Mouse (Mus musculus) splenic B cell, adult 2 months (primary cell): Measurements from ENCODE around the gene Crygn.

Experiments
- DNase-seq: peaks from one replicate; pipeline ENCODE4 v3.0.0-alpha.2; 2011; ENCODE audit warnings: low read depth, low spot score
- H3K27me3 ChIP-seq: 2 replicates; pipeline ENCODE4 v1.6.1; 2012; ENCODE audit warnings: mild to moderate bottlenecking, low read length, moderate library complexity, mixed read lengths; ENCODE audit not compliant: control insufficient read depth, poor library complexity, insufficient read depth, severe bottlenecking
- H3K36me3 ChIP-seq: 2 replicates; pipeline ENCODE4 v1.6.1; 2012; ENCODE audit warnings: mild to moderate bottlenecking, low read length, moderate library complexity, mixed read lengths; ENCODE audit not compliant: control insufficient read depth, poor library complexity, insufficient read depth, severe bottlenecking

The Crygn gene

DNA sequence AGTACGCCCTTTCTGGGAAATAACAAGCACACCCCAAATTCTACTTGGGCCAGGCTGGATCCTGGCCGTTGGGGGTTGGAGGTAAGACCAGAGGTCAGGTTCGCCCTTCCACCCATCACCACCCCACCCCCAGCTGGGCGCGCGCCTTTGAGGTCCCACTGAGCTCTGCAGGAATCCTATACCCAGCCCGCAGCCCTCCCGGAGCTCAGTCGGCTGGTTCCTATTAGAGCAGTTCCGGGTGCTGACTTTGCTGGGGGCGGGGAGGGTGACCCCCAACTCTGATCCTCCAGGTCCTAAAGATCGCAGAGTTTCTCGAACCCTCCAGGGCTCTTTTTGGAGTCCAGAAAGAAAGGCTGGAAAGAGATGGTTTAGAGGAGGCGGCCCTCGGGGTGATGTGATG is 26.8 kb downstream of the Crygn start:
- H3K36me3 ChIP-seq: no peaks in the 10 kb centered on the region
- DNase-seq: no peak
- no peaks in the 10 kb centered on the region for H3K27me3 ChIP-seq

DNA sequence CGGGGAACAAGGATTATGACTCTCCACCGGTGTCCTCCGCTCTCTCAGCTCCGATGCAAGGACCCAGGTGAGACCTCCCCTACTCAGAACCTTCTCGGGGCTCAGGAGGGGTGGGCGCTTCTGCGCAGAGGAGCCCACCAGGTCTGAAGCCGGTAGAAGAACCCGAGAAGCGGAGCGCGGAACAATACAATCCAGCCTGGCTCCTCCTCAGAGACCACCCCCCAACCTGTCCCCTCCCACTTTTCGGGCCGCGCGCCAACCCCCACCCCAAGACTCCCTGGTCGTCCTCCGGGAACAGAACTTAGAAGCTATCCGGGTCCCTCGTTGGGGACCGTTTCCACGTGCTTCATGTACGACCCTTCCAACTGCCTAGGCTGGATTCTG is 27.3 kb downstream of the Crygn start, which contains the start of gene Wdr86:
Gene Wdr86, minus strand, starts transcription at position 240 of the 384 bp plus-strand sequence.
- no peaks in the 10 kb centered on the region for H3K36me3 ChIP-seq
- H3K27me3 ChIP-seq: no peaks in the 10 kb centered on the region
- no peak for DNase-seq

DNA sequence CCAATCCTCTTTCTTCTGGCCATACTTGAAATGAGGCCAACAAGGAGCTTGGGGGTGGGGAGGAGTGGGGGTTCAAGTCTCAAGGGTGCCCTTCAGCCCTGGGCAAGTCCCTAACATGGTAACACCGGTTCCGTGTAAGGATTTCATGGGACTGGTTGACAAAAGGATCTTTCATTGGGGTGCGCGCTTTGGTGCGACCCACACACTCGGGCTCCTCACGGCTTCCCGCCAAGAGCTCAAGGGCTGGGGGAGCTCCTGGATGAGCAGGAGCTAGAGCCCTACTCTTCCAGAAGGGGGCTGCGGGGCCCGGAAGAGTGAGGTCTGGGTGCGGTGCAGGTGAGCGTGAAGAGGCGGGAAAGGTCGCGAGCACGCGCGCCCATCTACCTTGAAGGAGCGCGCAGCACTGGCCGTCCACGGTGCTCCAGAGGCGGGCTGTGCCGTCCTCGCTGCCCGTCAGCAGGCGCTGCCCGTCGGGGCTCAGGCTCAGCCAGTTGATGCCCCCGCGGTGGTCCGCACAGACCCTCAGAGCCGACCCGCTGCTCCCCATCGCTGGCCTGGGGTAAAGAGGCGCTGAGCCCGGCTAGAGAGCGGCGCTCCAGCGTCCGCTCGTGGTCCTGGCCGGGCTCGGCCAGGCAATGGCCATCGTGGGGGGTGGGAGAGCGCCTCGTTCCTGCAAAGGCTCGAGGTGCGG is 27.9 kb downstream of the Crygn start:
- Histone ChIP-seq H3K36me3 (no peaks in the 10 kb centered on the region), H3K27me3 (no peaks in the 10 kb centered on the region)
- DNase-seq: peak; percentile 25

DNA sequence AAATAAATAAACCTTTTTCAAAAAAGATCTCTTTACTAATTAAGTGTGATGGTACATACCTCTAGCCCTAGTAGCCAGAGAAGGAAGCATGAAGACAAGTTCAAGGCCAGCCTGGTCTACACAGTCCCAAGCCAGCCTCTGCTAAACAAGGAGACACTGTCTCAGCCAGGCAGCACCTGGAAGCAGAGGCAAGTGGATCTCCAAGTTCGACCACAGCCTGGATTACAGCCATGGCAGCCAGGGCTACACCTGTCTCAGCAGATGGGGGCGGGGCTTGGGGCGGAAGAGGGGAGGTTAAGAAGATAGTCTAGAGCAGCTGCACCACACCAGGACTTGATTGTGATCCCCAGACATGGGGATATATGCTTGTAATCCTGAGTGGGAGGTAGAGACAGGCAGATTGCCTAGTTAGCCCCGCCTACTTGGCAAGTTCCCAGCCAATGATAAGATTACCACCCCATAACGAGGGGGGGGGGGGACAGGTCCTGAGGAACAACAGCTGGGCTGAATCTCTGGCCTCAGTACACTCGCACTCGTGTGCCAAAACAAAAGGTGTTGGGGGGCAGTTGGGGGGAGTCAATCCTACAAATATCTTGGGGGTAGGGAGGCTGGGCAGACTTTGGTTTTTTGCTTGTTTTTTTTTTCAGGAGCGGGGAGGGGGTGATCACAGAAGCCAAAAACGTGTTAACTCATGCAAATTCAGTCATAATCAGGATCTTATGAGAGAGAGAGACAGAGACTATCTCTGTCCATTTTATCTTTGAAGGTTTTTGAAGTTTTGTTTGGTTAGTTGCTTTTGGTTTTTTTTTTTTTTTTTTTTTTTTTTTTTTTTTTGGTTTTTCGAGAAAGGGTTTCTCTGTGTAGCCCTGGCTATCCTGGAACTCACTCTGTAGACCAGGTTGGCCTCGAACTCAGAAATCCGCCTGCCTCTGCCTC is 30.6 kb downstream of the Crygn start:
- Histone ChIP-seq H3K27me3 (no peaks in the 10 kb centered on the region), H3K36me3 (no peaks in the 10 kb centered on the region)
- DNase-seq: no peak

DNA sequence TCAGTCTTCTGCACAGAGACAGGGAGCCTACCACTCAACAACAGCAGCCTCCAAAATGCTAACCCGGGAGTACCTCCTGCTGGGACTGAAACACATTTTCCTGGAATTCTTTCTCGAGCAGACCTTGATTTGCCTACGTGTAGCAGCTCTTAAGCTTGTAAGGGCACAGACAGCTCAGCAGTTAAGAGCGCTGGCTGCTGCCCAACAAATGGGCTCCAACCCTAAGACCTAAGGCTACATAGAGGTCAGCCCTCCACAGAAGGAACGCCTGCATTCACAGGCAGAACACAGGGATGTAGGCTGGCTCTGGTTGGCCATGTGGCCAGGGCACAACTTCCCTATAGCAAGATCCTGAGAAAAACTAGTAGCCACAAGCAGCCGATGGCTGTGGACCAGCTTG is 31.9 kb downstream of the Crygn start:
- no peak for DNase-seq

DNA sequence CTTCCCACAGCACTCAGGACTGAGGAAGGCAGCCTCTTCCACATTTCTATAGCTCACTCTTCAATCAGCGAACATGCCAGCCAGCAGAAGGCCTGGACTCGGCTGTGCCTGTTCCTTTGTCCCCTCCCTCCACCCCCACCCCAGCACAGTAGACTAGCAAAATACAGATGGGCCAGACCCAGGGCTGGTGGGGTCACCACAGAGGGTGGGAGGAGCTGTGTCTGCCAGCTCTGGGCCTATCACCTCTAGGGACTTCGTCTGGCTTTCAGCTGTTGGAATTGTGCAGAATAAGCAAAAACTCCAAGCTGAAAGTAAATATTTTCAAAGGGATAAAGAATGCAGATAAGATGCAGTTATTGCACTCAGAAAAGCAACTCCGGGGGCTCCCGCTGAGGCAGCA is 33.0 kb downstream of the Crygn start:
- Histone ChIP-seq H3K27me3 (no peaks in the 10 kb centered on the region), H3K36me3 (no peaks in the 10 kb centered on the region)
- DNase-seq: no peak

More for the DNA sequence above, 31.9 kb downstream of the Crygn start:
- H3K27me3 ChIP-seq: no peaks in the 10 kb centered on the region
- no peaks in the 10 kb centered on the region for H3K36me3 ChIP-seq

DNA sequence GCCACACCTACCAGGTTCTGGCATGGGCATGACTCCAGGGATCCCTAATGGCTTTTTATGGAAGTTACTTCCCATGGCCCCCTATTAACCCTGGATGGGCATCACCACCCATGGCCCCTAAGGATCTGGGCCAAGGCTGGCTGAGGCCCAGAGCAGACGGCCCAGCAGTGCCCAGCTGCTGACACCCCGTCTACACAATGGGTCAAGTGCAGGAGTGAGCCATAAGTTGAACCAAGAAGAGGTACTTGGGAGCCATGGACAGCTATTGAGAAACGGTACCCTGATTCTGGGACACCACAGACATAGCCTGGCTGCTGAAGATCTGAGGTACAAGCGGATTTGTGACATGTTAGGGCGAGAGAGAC is 33.6 kb downstream of the Crygn start:
- H3K27me3 ChIP-seq: no peaks in the 10 kb centered on the region
- no peak for DNase-seq
- no peaks in the 10 kb centered on the region for H3K36me3 ChIP-seq

DNA sequence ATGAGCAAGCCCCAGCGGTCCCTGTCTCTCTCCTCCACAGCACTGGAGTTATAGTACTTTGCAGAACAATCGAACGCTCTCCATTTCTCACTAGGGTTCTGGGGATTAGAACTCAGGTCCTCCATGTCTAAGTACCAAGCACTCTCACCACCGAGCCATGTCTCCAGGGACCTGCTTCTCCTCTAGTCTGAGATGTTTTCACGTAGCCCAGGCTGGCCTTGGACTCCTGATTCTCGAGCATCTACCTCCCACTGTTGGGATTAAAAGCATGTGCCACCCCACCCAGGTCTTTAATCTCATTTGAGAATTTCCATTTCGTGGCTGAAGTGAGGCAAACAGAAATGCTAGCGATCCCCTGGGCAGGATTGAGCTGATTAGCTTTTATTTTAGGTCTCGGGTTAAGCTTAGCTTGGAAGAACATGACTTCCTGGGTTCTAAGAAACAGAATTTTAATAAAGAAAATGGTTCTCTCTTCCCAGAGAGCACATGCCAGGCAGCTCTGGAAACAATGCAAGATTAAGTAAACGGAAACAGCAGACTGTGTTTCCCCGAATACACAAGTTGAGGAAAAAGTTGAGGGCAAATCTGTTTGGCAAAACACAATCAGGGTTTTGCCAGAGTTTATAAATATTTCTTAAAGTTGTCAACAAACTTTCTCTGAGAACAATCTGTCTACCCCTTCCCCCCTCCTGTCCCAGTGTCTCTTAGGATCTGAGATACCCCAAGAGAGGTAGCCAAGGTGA is 34.1 kb downstream of the Crygn start:
- DNase-seq: no peak
- no peaks in the 10 kb centered on the region for H3K27me3 ChIP-seq
- no peaks in the 10 kb centered on the region for H3K36me3 ChIP-seq

DNA sequence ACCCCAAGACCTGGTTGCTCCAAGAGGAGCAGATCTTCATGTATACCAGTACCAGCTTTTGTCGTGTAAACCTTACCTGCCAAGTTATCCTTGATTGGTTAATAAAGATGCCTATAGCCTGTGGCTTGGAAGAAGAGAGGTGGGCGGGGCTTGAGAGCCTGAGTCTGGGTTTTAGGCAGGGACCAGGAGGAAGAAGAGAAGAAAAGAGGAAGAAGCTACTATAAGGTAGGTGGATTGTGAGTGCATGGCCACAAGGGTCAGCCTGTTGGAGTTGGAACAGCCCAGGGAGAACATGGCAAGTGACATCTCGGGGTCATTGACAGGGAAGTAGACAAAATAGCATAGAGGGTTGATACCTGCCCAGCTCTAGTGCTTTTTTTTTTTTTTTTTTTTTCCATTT is 38.0 kb downstream of the Crygn start:
- H3K27me3 ChIP-seq: no peaks in the 10 kb centered on the region
- DNase-seq: no peak
- no peaks in the 10 kb centered on the region for H3K36me3 ChIP-seq

DNA sequence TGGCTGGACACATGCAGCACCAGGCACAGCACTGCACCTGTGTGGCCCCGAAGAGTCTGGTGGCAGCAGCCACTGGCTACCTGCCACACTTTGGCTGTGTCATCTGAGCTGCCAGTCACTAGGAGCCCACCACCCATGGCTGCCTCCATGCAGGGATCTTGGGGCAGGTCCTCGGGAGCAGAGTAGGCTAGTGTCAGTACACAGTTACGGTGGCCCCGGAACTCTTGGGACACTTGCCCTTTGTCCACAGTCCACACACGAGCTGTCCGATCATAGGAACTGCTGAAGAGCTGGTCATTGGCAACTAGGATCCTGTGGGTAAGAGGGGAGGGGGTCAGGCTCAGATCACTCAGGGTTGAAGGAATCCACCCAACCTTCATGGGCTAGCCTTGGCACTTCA is 39.7 kb downstream of the Crygn start:
- no peaks in the 10 kb centered on the region for H3K27me3 ChIP-seq
- H3K36me3 ChIP-seq: no peaks in the 10 kb centered on the region
- DNase-seq: no peak

DNA sequence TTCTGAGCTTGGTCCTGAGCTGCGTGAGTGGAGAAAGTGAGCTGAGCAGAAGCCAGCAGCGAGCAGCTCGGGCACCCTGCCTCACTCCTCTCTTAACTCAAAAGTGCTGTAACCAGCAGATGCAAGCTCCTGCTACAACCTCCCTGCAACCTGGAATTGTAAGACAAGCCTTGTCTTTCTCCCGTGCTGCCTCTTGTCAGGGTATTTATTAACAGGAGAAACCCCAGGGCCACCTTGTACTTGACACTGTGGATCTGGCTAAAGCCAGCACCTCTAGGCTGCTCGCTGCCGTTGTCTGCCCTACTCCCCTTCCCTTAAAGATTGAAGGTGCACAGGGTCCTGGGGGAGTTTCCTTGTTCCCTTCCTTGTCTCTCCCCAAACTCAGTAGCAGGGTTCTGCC is 43.8 kb downstream of the Crygn start:
- no peaks in the 10 kb centered on the region for H3K27me3 ChIP-seq
- DNase-seq: no peak
- peaks cover 11% of the 10 kb centered on the region; the same call in 1 of the 2 replicates for H3K36me3 ChIP-seq

DNA sequence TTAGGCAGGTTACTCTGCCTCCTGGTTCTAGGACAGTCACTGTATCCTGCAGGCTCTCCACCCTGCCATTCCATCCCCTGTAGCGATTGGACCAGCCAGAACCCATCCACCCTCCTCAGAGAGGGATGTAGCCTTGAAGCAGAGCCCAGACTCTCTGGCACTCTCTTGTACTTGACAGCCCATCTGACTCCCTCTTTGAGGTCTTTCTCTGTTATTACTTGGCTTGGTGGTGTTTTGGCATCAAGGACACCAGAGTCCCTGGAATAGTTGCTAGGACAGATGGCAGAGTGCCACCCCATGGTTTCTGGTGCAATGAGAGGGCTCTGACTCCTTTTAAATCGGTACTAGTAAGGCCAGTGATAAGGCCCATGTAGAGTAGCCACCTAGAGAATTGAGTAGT is 44.6 kb downstream of the Crygn start:
- H3K27me3 ChIP-seq: no peaks in the 10 kb centered on the region
- no peak for DNase-seq
- H3K36me3 ChIP-seq: peaks cover 15% of the 10 kb centered on the region; the same call in 1 of the 2 replicates

DNA sequence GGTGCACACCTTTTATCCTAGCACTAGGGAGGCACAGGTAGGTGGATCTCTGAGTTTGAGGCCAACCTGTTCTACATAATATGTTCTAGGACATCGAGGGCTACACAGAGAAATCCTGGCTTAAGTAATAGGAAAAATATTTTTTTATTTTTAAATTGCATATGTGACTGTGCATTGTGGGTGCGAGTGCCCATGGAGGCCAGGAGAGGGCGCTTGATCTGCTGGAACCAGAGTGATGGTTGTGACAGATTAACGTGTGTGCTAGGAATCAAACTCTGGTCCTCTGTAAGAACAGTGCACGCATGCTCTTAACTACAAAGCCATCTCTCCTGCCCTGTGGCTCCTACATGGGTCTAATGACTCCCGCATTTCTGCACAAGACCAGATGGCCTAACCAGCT is 46.2 kb downstream of the Crygn start:
- no peaks in the 10 kb centered on the region for H3K27me3 ChIP-seq
- peaks cover 20% of the 10 kb centered on the region; the same call in 1 of the 2 replicates for H3K36me3 ChIP-seq
- no peak for DNase-seq

DNA sequence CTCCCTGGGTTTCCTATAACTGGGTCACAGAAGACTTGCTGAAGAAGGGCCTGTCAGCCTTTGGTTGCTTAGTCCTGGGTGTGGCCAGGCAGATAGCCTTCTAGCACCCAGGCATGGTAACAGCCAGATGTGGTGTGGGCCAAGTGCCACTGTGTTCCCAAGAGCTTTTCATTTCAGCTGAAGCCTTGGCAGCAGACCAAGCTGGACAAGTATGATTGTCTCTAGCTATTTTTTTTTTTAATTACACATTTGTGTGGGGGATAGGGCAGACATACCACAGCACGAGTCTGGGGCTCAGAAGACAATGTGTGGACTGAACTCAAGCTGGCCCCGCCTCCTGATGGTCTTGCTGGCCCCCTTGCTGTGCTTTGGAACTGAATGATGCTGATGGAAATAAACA is 47.8 kb downstream of the Crygn start:
- DNase-seq: no peak
- Histone ChIP-seq H3K36me3 (peaks cover 32% of the 10 kb centered on the region), H3K27me3 (no peaks in the 10 kb centered on the region)

DNA sequence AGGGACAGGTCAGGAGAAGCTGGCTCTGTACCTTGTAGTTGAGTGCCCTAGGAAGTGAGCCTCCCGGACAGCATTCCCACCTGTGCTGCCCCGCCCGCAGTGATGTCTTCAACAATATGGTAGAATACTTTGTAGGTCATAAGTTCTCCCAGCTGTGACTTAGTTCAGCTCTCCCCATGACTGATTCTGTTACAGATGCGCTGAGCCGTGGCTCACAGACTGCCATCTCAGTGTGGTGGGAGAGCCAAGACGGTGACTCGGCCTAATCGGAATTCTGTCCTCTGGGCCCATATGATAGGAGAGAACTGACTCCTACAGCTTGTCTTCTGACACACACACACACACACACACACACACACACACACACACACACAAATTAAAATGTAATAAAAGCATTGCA is 53.2 kb downstream of the Crygn start:
- Histone ChIP-seq H3K27me3 (no peaks in the 10 kb centered on the region), H3K36me3 (peaks cover 30% of the 10 kb centered on the region)
- DNase-seq: no peak
